Mouse (Mus musculus) gastrocnemius, postnatal 36 days (tissue): Measurements from ENCODE around the gene Morc1. TPM values are rescaled to one million over a fixed set of nuclear protein-coding genes. Genes with fewer than 3 reads are reported as not detected.

Experiments
- DNase-seq, 2 experiments: peaks; one replicate each; pipeline ENCODE4 v3.0.0; 2022
- intact Hi-C: fragments of 180-260 bp; cut with DNase I; formaldehyde crosslinking; loops from one replicate; pipeline ENCODE4 v1.15.1; 2025
- total RNA-seq, 2 experiments: library from RNA; stranded (reverse); gene quantifications; 2 replicates each; pipeline ENCODE4 v1.2.3; 2021

Morc1 gene
- total RNA-seq, 2 experiments from 2014 or later, result 0.08 TPM; not detected in 1

GRCm38 (mm10) chr16:48621019-48621418 lies 190.0 kb downstream of the Morc1 start:
- intact Hi-C loops, result no loop called here
- no peak for DNase-seq

- intact Hi-C loops, result no loop called here
- no peak for DNase-seq
These were observed 192.4 kb downstream of the Morc1 start for GRCm38 (mm10) chr16:48623447-48623846.

GRCm38 (mm10) chr16:48626186-48626585 lies 195.1 kb downstream of the Morc1 start:
- intact Hi-C loops, result no loop called here

GRCm38 (mm10) chr16:48627296-48627695 lies 196.3 kb downstream of the Morc1 start:
- intact Hi-C loops, result no loop called here
- no peak for DNase-seq

More at GRCm38 (mm10) chr16:48626186-48626585, 195.1 kb downstream of the Morc1 start:
- no peak for DNase-seq

- intact Hi-C loops, result no loop called here
- DNase-seq, result no peak
These were observed 198.7 kb downstream of the Morc1 start for GRCm38 (mm10) chr16:48629710-48630109.

GRCm38 (mm10) chr16:48630466-48630865 lies 199.4 kb downstream of the Morc1 start:
- no peak for DNase-seq
- intact Hi-C loops, result no loop called here

GRCm38 (mm10) chr16:48632351-48632750 lies 201.3 kb downstream of the Morc1 start:
- intact Hi-C loops, result no loop called here
- no peak for DNase-seq

- intact Hi-C loops, result no loop called here
- DNase-seq, result no peak
These were observed 215.2 kb downstream of the Morc1 start for GRCm38 (mm10) chr16:48646246-48646645.

- intact Hi-C loops, result no loop called here
- DNase-seq, result no peak
These were observed 240.7 kb downstream of the Morc1 start for GRCm38 (mm10) chr16:48671696-48672095.

- intact Hi-C loops, result no loop called here
- DNase-seq, result no peak
These were observed 241.6 kb downstream of the Morc1 start for GRCm38 (mm10) chr16:48672664-48673063.

- intact Hi-C loops, result no loop called here
- DNase-seq, result peak; percentile 39 to 68
These were observed 244.6 kb downstream of the Morc1 start for GRCm38 (mm10) chr16:48675607-48676006.

- intact Hi-C loops, result no loop called here
- DNase-seq, result no peak
These were observed 245.2 kb downstream of the Morc1 start for GRCm38 (mm10) chr16:48676205-48676604.

- no peak for DNase-seq
- intact Hi-C loops, result no loop called here
These were observed 246.3 kb downstream of the Morc1 start for GRCm38 (mm10) chr16:48677381-48677780.

GRCm38 (mm10) chr16:48678029-48678428 lies 247.0 kb downstream of the Morc1 start:
- intact Hi-C loops, result no loop called here
- no peak for DNase-seq

Other genes with a start within 250 kb of the Morc1 start
- not detected for gene Dppa4, start 147.5 kb upstream of the Morc1 start, total RNA-seq
- gene Dppa2, start 127.3 kb upstream of the Morc1 start, total RNA-seq, result not detected
- not detected for gene Gm5485, start 18.8 kb upstream of the Morc1 start, total RNA-seq